Mouse (Mus musculus) testis, adult 2 months (tissue): ENCODE measurements around the gene Znrf2. TPM values are rescaled to one million over a fixed set of nuclear protein-coding genes. Genes with fewer than 3 reads are reported as not detected.

ENCODE experiments used
- H3K27ac ChIP-seq: fragments of 200-500 bp; 2 replicates; pipeline ENCODE4 v1.5.1; 2012; ENCODE audit warnings: low read depth, low read length; ENCODE audit not compliant: control insufficient read depth, insufficient read depth
- H3K27me3 ChIP-seq: fragments of 200-500 bp; 2 replicates; pipeline ENCODE4 v1.6.1; 2012; ENCODE audit warnings: mild to moderate bottlenecking, low read length, moderate library complexity; ENCODE audit not compliant: control insufficient read depth, insufficient read depth
- H3K36me3 ChIP-seq: fragments of 200-500 bp; 2 replicates; pipeline ENCODE4 v1.6.1; 2012; ENCODE audit warnings: mild to moderate bottlenecking, low read length; ENCODE audit not compliant: control insufficient read depth, insufficient read depth
- H3K4me1 ChIP-seq: fragments of 200-500 bp; 2 replicates; pipeline ENCODE4 v1.6.1; 2012; ENCODE audit warnings: low read length; ENCODE audit not compliant: control insufficient read depth, insufficient read depth
- H3K4me3 ChIP-seq: fragments of 200-500 bp; 2 replicates; pipeline ENCODE4 v1.5.1; 2012; ENCODE audit warnings: low read depth, mild to moderate bottlenecking, low read length, moderate library complexity, mixed read lengths; ENCODE audit not compliant: control insufficient read depth
- CTCF ChIP-seq: fragments of 200-500 bp; IDR thresholded peaks from 2 replicates; pipeline ENCODE4 v1.5.1; 2012; ENCODE audit warnings: low read depth, mild to moderate bottlenecking, inconsistent platforms, low read length, moderate library complexity; ENCODE audit not compliant: control insufficient read depth, insufficient read depth, insufficient replicate concordance
- POLR2A ChIP-seq: fragments of 200-500 bp; IDR thresholded peaks from 2 replicates; pipeline ENCODE4 v1.6.1; 2012; ENCODE audit warnings: low read depth, mild to moderate bottlenecking, inconsistent platforms, low read length, moderate library complexity; ENCODE audit not compliant: control insufficient read depth
- polyA plus RNA-seq: library from polyadenylated mRNA; depleted of rRNA; stranded (reverse); fragments of >200 nt; gene quantifications from 2 replicates; pipeline ENCODE4 v1.2.3, GENCODE M21; 2012

Gene Znrf2
- polyA plus RNA-seq, 1 experiment = 17.6 TPM

GRCm38 (mm10) chr6:54809531-54810313 is 7.0 kb upstream of the Znrf2 start:
- Histone ChIP-seq H3K27ac (peak overlapping the region; percentile 43; the same call in 1 of the 2 replicates), H3K36me3 (no peaks in the 10 kb centered on the region), H3K4me3 (no peak overlapping the region), H3K27me3 (no peaks in the 10 kb centered on the region), H3K4me1 (no peaks in the 10 kb centered on the region; the same call in none of the 2 replicates)
- TF ChIP-seq CTCF (peak; percentile 15; the same call in 1 of the 2 replicates), POLR2A (no peak)

GRCm38 (mm10) chr6:54810314-54810646 is 6.4 kb upstream of the Znrf2 start:
- Histone ChIP-seq H3K36me3 (no peaks in the 10 kb centered on the region), H3K27me3 (no peaks in the 10 kb centered on the region), H3K27ac (no peak overlapping the region), H3K4me1 (no peaks in the 10 kb centered on the region; the same call in 1 of the 2 replicates), H3K4me3 (no peak overlapping the region)
- no peak for TF ChIP-seq CTCF
- no peak for TF ChIP-seq POLR2A

GRCm38 (mm10) chr6:54811546-54812250 is 5.0 kb upstream of the Znrf2 start:
- Histone ChIP-seq H3K4me3 (no peak overlapping the region), H3K4me1 (no peaks in the 10 kb centered on the region; the same call in 1 of the 2 replicates), H3K27ac (no peak overlapping the region; the same call in 1 of the 2 replicates), H3K27me3 (no peaks in the 10 kb centered on the region), H3K36me3 (no peaks in the 10 kb centered on the region)
- TF ChIP-seq CTCF = no peak
- TF ChIP-seq POLR2A = no peak

GRCm38 (mm10) chr6:54812276-54812675 is 4.4 kb upstream of the Znrf2 start:
- Histone ChIP-seq H3K4me1 (no peaks in the 10 kb centered on the region; the same call in 1 of the 2 replicates), H3K4me3 (no peak overlapping the region), H3K36me3 (no peaks in the 10 kb centered on the region), H3K27ac (no peak overlapping the region), H3K27me3 (no peaks in the 10 kb centered on the region)
- TF ChIP-seq CTCF (no peak), POLR2A (no peak)

GRCm38 (mm10) chr6:54815428-54816130 is 1.1 kb upstream of the Znrf2 start:
- TF ChIP-seq POLR2A (no peak), CTCF (no peak)
- Histone ChIP-seq H3K27ac (peak overlapping the region; percentile 80), H3K4me3 (peak overlapping the region; percentile 90), H3K4me1 (peaks cover 3% of the 10 kb centered on the region; the same call in 1 of the 2 replicates), H3K36me3 (no peaks in the 10 kb centered on the region), H3K27me3 (no peaks in the 10 kb centered on the region)

- Histone ChIP-seq H3K27me3 (no peaks in the 10 kb centered on the region), H3K36me3 (no peaks in the 10 kb centered on the region), H3K4me3 (peak overlapping the region; percentile 90), H3K27ac (peak overlapping the region; percentile 98), H3K4me1 (peaks cover 3% of the 10 kb centered on the region; the same call in 1 of the 2 replicates)
- no peak for TF ChIP-seq CTCF
- peak; percentile 47; the same call in 1 of the 2 replicates for TF ChIP-seq POLR2A
These were observed 601 bp downstream of the Znrf2 start for GRCm38 (mm10) chr6:54817266-54817767.
